Mouse (Mus musculus) gonadal fat pad, adult 2 months (tissue): ENCODE results near the gene Gm49450. TPM values are rescaled to one million over a fixed set of nuclear protein-coding genes. Genes with fewer than 3 reads are reported as not detected.

Experiments
- DNase-seq: peaks from one replicate; pipeline ENCODE4 v3.0.0-alpha.2; 2012; ENCODE audit warnings: low read depth
- polyA plus RNA-seq: library from polyadenylated mRNA; depleted of rRNA; stranded (reverse); fragments of >200 nt; gene quantifications from 2 replicates; pipeline ENCODE4 v1.2.3, GENCODE M21; 2012; rRNA removed

The Gm49450 gene
- 1.2 and 151 TPM in 2 replicates for polyA plus RNA-seq

DNA sequence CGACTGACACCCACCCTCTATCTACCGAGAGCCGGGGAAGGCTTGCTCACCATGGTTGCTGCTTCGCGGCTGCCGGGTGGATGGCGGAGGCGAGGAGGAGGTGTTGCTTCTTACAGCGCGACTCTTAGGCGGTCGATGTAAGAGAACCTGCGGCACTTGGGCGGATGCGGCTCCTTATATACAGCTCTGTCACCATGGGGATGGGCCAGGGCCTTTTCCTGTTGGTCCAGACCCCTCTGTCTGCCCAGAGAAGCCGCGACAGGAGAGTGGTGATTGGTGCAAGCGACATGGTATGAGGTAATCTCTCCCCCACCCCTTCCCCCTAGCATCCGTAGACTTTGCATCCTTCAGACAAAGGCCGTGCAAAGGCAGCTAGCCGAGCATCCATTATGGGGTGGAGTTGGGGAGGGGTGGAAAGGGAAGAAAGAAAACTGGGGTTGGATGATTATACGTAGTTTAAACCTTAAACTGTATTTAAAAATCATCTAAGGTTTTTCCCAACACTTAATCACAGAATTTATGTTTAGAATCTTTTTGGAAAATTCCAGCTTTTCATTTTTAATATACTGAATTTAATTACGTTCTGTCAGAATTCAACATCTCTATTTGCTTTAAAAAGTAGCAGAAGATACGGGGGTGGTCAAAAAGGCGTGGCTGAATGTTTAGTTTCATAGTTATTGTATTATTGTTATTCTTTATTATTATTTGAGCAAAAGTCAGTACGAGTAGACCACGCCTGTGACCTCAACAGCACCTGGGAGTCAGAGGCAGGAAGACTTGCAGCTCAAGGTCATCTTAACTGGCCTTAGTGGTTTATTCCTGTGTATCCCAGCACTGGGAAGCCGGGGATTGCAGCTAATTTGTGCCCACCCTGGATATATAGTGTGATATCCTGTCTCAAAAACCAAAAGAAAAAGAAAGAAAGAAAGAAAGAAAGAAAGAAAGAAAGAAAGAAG lies at the start of gene Gm49450, which contains the start of gene Tuba1a:
Gene Gm49450, minus strand, starts transcription at position 151 of the 956 bp plus-strand sequence.
Gene Tuba1a, minus strand, starts transcription at position 303 of the 956 bp plus-strand sequence.
- no peak for DNase-seq

DNA sequence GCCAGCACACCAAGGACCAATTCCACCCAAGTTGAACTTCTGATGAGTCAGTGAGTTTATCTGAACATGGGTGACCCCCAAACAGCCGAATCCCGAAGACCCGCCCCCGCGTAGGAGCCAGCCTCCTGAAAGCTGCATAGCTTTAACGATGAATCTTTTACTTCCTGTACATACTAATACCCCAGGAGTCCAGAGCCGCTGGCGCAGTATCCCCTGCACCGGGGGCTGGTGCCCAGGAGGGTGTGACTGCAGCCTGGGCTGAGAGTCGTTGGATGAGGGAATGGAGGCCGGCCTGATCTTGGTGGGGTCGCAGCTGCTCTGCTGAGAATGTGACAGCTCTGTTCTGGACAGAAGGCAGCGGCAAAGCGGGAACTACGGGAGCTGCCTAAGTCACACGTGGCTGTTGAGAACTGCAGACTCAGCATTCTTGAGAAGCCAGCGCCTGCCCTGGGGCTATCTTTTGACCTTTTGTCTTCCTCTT lies 48.1 kb upstream of the Gm49450 start:
- DNase-seq: no peak

DNA sequence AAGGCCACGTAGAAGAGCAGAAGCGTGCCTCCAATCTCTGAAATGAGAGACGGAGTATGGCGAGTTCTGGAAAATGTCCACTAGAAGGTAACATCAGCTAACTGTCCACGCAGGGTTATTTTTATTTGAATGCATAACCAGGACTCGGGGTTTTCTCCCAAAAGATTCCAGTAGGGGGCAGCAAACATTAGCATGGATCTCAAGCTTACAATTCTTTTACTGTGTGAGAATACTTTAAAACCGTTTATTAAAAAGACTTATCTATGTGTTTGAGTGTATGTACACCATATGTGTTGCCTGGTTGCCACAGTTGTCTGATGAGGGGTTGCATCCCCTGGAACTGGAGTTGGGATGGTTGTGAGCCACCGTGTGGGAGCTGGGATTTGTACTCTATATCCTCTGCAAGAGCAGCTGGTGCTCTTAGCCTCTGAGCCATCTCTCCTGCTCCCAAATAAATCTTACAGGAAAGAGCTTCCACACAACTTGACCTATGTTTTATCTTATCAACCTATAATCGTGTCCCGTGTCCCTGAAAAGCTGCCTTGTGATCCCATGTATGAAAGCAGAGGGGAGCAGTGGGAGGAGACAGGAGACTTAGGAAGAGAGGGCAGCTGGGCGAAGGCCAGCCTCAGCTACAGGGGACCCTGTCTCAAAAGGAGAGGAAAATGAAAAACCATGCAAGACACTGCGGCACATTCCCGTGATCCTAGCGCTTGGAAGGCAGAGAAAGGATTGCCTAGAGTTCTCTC lies 47.4 kb upstream of the Gm49450 start:
- no peak for DNase-seq

DNA sequence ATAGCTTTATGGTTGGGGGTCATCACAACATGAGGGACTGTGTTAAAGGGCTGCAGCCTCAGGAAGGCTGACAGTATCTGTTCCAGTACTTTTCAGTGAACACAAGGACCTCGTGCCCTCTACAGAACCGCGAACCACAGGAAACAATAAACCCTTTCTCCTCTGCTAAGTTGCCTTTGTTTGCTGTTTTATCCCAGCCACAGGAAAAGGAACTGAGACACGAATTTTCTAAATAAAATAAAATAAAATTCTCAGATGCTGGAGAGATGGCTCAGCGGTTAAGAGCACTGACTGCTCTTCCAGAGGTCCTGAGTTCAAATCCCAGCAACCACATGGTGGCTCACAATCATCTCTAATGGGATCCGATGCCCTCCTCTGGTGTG lies 45.4 kb upstream of the Gm49450 start:
- no peak for DNase-seq

DNA sequence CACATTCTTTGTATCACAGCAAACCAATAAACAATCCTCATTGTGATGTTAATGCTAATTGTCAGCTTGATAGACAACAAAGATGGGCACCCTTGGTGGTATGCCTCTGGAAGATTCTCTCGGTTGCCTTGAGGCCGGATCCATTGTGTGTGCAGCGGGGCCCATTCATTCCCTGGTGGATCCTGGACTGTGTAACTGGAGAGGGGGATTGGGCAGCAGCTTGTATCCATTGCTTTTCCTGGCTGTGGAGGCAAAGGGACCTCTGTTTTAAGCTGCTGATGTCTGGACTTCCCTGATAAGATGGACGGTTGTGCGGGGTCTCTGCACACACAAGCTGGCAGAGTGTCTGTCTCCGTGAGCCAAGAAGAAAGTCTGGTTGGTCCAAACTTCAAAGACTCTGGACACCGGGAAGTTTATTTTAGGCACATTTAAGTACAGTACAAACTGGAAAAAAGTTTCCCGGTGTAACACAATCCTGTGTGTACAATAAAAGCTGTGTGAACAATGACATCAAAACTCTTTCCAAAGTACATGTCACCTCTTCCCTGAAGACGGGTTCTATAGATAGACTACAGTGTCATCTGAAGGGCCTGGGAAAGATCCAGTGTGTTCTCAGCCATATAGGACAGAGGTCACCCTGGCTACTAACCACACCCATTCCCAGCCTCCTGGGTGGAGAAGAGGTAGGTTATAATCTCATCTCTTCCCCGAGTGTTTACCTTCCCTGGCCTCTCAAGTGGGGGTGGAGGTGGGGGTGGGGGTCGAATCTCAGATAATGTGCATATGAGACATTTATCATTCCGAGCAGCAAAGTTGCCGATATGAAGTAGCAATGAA lies 44.8 kb upstream of the Gm49450 start:
- no peak for DNase-seq

DNA sequence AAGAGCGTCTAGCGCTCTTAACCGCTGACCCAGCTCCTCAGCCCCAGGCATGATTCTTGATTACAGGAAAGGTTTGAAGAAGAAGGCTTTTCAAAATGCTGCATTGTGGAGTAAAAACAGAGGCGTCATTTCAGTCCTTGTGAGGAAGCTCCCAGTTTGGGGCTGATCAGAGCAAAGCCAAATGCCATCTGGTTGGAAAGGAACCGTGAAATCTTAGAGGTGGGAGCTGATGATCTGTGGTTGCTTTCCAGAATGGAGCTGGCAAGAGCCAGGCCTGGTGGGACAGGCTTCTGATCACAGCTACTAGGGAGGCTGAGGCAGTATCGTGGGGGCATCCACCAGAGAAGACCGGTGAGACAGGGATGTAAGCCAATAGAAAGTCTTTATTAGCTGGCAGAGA lies 43.5 kb upstream of the Gm49450 start:
- DNase-seq: no peak

DNA sequence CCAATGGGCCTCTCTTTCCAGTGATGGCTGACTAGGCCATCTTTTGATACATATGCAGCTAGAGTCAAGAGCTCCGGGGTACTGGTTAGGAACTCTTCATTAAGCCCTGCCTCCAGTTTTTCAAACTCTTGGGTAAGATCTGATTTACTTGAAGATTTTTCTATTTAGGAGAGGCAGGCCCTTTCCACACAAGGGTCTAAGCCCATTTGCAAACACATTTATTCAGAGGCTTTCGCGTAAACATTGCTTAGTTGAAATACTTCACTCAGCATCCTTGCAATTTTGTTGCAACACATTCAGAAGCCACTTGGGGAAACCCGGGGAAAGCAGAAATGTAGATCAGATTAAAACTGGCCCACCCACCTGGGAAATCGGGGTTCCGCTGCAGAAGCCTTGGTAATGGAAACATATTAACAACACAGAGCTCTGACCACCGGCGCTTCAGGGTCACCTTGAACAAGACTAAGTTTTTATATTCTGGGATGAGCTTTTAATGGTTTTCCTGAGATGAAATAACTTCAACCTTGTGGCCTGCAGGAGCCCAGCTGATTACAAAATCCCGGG lies 41.7 kb upstream of the Gm49450 start:
- DNase-seq: no peak

DNA sequence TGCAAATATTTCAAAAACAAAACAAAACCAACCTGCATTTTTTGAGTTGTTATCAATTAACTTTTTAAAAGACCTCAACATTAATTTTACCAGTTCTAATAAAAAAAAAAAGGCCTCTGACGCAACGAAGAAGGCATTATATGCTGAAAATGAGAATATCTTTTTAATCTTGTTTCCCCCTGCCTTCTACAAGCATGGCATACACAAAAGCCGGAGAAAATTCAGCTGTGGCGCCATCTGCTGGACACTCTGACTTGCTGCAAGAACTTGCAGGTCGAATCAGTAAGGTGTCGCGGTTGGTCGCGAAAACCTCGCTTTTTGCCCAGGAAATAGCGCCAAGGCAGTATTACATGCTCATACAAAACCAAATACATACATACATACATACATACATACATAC lies 40.5 kb upstream of the Gm49450 start:
- DNase-seq: no peak

DNA sequence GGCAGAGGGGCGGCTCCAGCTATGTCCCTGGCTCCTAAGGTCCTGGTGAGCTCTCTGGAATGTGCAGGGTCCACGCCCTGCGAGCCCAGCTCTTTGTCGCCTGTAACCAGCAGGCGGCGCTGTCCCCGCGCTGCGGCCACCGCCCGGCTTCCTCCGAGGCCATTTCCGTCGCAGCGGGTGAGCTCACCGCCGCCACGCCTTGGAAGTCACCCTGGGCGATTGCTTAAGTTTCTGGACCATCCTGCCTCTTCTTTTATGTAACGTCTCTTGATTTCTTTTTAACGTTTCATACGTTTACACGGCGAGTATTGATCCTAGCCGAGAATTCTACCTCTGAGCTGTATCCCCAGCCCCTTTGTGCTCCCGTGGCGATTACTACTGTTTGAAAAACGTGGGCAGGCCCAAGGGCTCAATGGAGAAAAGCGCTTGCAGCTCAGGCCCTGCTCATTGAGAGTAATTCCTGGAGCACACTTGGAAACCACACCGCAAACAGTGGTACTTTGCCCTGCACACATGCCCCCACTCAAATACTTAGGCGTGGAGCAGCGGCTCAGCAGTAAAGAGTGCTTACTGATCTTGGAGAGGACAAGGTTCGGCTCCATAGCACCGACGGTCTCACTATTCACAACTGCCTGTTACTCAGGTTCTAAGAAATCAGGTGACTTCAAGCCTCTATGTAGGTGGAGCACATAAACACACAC lies 39.9 kb upstream of the Gm49450 start:
- DNase-seq: no peak

DNA sequence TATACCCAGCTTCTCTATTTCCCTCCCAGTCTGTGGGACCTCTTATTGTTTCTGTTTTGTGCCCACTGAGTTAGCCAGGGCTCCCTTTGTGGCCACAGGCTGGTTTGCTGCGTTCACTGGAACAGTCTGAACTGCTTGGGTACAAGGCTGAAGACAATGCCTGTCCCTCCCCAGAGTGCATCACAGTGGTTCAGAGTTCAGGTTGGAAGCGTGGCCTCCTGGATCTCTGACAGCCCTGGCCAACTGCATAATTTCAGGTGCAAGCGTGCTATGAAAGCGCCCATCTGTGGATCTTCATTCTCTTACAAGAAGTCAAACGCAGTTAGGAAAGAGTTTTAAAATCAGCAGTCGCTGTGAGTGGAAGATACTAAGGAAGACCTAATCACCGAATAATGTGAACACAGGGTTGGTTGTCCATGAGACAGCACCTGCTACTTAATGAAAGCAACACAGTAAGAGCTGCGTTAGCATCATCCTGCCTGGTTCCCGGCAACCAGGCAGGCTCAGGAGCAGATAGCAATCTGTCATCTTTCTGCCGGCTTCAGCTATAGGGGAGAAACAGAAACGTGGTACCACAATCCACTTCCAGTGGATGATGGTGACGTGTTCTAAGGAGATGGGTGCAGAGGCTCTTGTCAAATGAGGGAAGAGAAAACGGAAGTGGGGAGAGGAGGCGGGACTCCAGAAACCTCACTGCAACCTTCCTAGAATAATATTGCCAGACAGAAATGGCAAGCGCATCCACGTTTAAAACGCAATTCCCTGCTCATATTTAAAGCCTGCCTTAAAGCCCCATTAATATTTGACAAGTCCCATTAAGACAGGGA lies 38.9 kb upstream of the Gm49450 start:
- DNase-seq: no peak

DNA sequence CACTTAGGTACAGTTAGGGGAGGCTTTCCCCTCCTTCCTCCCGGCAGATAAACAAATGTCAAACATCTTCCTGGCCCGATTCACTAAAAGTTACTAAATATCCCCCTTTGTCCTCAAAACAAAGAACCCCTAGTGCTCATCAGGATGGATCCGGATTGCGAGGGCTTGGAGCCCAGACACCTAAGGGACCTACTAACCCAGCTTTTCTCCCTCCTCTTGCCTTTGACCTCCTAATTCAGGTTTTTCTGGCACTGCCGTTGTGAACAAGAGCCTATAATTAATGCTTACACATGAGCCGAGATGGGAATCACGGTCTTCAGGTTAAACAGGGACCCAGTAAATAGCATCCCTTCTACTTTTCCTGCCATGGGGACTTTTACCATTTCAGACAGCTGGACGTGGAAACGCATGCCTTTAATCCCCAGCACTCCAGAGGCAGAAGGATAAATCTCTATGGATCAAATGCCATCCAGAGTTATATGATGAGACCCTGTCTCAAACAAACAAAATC lies 38.2 kb upstream of the Gm49450 start:
- no peak for DNase-seq

DNA sequence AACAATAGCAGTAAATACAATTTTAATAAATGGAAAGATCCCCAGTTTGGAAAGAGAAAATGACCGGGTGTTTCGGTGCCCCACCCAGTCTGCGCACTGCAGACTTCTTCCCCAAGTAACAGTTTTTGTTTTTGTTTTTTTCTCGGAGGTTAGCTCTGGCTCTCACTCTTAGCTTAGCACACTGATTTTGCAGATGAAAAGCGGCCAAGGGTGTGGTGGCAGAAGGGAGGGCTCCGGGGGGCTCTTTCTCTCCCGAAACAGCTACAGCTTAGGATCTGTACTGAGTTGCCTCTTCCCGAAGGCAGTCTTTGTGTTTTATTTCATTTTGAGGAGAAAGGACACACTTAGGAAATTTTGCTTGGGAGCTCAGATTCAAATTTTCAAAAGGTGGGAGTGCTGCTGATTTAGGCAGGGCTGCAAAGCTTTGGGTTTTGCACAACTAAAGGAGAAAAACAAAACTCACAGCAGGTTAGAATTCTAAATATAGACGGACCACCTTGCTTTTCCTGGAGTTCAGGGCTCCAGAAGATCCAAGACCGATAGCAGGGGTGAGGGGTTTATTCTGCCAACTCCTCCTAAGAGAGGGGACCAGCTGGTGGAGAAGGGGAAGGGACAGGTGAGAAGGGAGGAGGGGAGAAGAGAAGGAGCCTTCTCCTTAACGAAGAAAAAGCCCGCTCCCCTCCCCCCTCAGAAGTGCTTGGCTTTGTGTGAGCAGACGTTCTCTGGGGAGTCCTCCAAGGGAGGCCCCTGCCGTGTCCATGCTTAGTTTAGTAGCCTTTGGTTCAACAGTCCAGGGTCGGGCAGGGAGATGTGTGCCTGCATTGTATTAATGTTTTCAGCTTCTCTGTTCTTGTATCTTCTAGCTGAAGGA lies 37.6 kb upstream of the Gm49450 start:
- DNase-seq: no peak

DNA sequence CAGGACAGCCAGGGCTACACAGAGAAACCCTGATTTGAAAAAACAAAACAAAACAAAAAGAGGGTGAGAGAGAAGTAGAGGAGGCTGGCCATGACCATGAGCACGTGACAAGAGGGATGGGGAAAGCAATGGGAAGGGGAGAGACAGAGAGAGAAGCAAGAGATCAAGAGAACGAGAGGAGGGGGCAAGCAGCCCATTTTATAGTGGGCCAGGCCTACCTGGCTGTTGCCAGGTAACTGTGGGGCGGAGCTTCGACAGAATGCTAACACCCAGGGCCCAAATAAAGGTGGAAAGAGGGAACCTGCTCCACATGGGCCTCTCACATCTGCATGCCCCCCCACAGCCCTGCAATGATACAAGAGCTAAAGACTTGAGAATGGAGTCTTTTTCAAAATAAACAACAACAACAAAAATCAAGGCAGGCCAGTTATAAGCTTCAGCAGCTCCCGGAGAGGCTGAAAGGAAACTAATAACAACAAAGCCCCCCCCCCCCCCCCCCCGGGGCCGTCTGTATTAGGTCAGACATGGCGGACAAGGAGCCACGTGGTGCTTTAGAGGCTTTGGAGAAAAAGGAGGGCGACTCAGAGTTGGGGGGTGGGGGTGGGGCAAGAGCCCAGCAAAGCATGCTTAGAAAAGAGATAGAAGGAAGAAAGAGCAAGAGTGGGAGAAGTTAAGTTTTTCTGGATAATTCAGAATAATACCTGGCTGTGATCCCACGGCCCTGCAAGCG lies 36.5 kb upstream of the Gm49450 start:
- no peak for DNase-seq

DNA sequence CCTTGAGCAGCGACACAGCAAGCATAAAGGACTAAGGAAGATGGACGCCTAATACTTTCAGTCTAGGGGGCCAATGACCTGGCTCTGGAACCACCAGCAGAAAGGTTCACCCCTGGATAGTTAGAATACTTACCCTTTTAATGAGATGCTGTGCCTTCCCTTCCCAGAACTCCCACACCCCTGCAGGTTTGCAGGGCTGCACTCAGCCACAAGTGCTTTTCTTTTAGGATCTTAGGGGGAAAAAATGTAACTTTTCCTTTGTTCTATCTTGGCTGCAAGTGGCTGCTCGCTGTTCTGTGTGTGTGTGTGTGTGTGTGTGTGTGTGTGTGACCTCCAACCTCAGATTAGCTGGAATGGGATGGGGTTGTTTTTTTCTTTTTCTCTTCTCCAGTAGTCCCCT lies 35.4 kb upstream of the Gm49450 start:
- no peak for DNase-seq

DNA sequence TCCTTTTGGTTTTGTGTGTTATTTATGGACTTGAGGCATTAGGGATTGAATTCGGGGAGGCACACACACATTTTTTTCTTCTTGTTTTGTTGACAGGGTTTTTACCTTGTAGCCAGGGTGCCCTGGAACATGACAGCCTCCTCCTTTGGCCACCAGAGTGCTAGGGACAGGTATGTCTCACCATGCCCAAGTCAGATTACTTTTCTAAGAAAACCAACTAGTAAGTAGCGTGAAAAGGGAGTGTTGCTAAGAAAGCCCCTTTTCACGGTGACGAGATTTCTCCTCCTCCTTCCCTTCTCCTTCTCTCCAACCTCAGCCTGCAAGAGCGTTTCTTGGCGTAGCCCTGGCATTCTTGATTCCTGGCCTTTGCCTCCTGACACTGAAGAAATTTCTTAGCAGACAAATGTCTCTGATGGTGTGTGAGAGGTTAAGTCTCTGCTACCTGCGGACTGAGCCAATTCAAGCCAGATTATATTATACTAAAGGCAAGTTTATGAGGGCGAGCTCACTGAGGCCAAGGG lies 34.4 kb upstream of the Gm49450 start:
- no peak for DNase-seq

DNA sequence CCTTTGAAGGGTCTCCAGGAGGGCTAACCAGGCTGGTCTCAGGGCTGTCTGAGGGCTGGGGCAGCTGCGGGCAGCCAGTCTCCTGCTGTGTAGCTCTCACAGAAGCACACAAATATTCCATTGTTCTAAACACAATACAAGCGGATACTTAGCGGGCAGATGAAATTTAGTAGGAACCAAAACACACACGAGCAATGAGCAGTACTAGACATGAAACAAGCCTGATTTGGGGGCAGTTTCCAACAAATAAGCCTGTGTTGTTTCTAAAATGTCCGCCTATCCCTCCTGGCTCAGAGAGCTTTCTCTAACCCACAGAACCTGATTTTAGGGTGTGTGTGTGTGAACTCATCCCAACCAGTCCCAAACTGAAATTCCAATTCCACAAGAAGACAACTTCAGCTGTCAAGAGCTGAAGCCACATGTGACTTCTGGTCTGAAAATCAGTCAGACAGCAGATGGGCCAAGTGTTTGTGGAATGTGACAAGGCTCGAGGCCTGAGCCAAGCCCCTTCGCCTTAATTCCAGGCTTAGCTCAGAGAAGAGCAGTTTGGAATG lies 33.8 kb upstream of the Gm49450 start:
- DNase-seq: no peak

DNA sequence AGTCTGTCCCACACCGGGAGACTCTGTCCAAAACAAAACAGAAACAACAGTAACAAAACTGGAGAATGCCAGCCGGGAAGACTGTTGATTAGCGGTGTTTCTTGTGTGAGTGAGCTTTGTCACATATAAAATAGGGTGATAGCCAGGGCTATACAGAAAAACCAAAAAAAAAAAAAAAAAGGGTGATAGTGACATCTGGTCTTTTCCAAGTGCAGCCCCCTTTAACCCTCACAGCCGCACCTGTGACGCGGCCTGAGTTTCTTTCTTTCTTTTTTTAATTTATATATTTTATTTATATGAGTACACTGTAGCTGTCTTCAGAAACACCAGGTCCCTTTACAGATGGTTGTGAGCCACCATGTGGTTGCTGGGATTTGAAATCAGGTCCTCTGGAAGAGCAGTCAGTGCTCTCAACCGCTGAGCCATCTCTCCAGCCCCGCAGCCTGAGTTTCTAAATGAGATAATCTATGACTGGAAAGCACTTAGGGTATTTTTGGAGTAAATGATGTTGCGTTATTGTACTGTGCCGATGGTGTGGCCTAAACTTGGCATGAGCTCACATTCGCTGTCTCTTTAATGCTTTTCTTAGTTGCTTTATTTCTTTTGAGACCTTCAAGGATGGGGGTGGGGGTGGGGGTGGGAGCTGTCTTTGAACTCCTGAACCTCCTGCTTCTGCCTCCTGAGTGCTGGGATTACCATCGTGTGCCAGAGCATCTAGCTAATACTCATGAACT lies 32.8 kb upstream of the Gm49450 start:
- DNase-seq: no peak
